Mouse (Mus musculus) heart, embryonic 10.5 days (tissue): ENCODE results near the gene Egr2. TPM values are rescaled to one million over a fixed set of nuclear protein-coding genes. Genes with fewer than 3 reads are reported as not detected.

ENCODE experiments used
- DNase-seq: peaks from one replicate; pipeline ENCODE4 v3.0.0-alpha.2; 2017; ENCODE audit warnings: low spot score
- H3K27ac ChIP-seq: fragments of 300-500 bp; sonication (generic); 2 replicates; pipeline ENCODE4 v1.5.1; 2016; ENCODE audit warnings: mild to moderate bottlenecking
- H3K27me3 ChIP-seq: fragments of 300-500 bp; sonication (generic); 2 replicates; pipeline ENCODE4 v1.6.1; 2016; ENCODE audit warnings: mild to moderate bottlenecking; ENCODE audit not compliant: poor library complexity, insufficient read depth, severe bottlenecking
- H3K36me3 ChIP-seq: fragments of 300-500 bp; sonication (generic); 2 replicates; pipeline ENCODE4 v1.6.1; 2016; ENCODE audit warnings: mild to moderate bottlenecking, moderate library complexity
- H3K4me1 ChIP-seq: fragments of 300-500 bp; sonication (generic); 2 replicates; pipeline ENCODE4 v1.6.1; 2016; ENCODE audit warnings: mild to moderate bottlenecking
- H3K4me3 ChIP-seq: fragments of 300-500 bp; sonication (generic); 2 replicates; pipeline ENCODE4 v1.5.1; 2016; ENCODE audit warnings: mild to moderate bottlenecking, moderate library complexity
- H3K9me3 ChIP-seq: fragments of 300-500 bp; sonication (generic); 2 replicates; pipeline ENCODE4 v1.6.1; 2016; ENCODE audit warnings: mild to moderate bottlenecking, moderate library complexity
- WGBS: fragments of 180-500 bp; shearing (Covaris S2); methylation state at CpG from one replicate; pipeline ENCODE4 v1.1.7; 2016; 5-methylcytosine and 5-hydroxymethylcytosine counted together
- polyA plus RNA-seq: library from polyadenylated mRNA; unstranded; fragments of >200 nt; fragmentation: Nextera tagmentation; extraction: Ambion mirVana; gene quantifications from 2 replicates; pipeline ENCODE4 v1.2.1, GENCODE M21; 2016

The Egr2 gene
- polyA plus RNA-seq, 1 experiment from 2014 or later: 0.13 TPM

- DNase-seq: no peak
- WGBS: 85% methylated on average over 3 of the region's 3 CpGs
- Histone ChIP-seq H3K27ac (no peak overlapping the region), H3K36me3 (no peaks in the 10 kb centered on the region), H3K9me3 (no peaks in the 10 kb centered on the region), H3K27me3 (no peaks in the 10 kb centered on the region), H3K4me1 (no peaks in the 10 kb centered on the region), H3K4me3 (no peak overlapping the region)
These were observed 16.5 kb upstream of the Egr2 start for GRCm38 (mm10) chr10:67518733-67519132.

- Histone ChIP-seq H3K4me3 (no peak overlapping the region), H3K27ac (no peak overlapping the region), H3K9me3 (no peaks in the 10 kb centered on the region), H3K36me3 (no peaks in the 10 kb centered on the region), H3K4me1 (no peaks in the 10 kb centered on the region), H3K27me3 (no peaks in the 10 kb centered on the region; the same call in 1 of the 2 replicates)
- 80% methylated on average over 3 of the region's 3 CpGs for WGBS
- no peak for DNase-seq
These were observed 11.1 kb upstream of the Egr2 start for GRCm38 (mm10) chr10:67524130-67524529.

GRCm38 (mm10) chr10:67524694-67525093 lies 10.6 kb upstream of the Egr2 start:
- no peak for DNase-seq
- Histone ChIP-seq H3K27ac (no peak overlapping the region), H3K9me3 (no peaks in the 10 kb centered on the region), H3K4me3 (no peak overlapping the region), H3K4me1 (no peaks in the 10 kb centered on the region), H3K27me3 (no peaks in the 10 kb centered on the region; the same call in 1 of the 2 replicates), H3K36me3 (no peaks in the 10 kb centered on the region)
- 83% methylated on average over 7 of the region's 7 CpGs for WGBS

- H3K4me1 ChIP-seq: no peaks in the 10 kb centered on the region
- WGBS: 79% methylated on average over 9 of the region's 9 CpGs
- H3K9me3 ChIP-seq: no peaks in the 10 kb centered on the region
- H3K27ac ChIP-seq: no peak overlapping the region
- no peaks in the 10 kb centered on the region for H3K36me3 ChIP-seq
- peaks cover 6% of the 10 kb centered on the region for H3K27me3 ChIP-seq
- no peak for DNase-seq
- no peak overlapping the region for H3K4me3 ChIP-seq
These were observed 8.8 kb upstream of the Egr2 start for GRCm38 (mm10) chr10:67526435-67526834.

- WGBS: 76% methylated on average over 4 of the region's 4 CpGs
- Histone ChIP-seq H3K36me3 (no peaks in the 10 kb centered on the region), H3K4me3 (no peak overlapping the region), H3K4me1 (no peaks in the 10 kb centered on the region), H3K9me3 (no peaks in the 10 kb centered on the region), H3K27ac (no peak overlapping the region), H3K27me3 (peaks cover 39% of the 10 kb centered on the region)
- no peak for DNase-seq
These were observed 5.5 kb upstream of the Egr2 start for GRCm38 (mm10) chr10:67529769-67530168.

GRCm38 (mm10) chr10:67535972-67536371 lies 697 bp downstream of the Egr2 start:
- H3K4me3 ChIP-seq: peak overlapping the region; percentile 72
- no peaks in the 10 kb centered on the region for H3K36me3 ChIP-seq
- under 1% methylated on average over 35 of the region's 35 CpGs for WGBS
- H3K27me3 ChIP-seq: peaks cover 91% of the 10 kb centered on the region
- peak; percentile 89 for DNase-seq
- peaks cover 48% of the 10 kb centered on the region for H3K4me1 ChIP-seq
- no peaks in the 10 kb centered on the region for H3K9me3 ChIP-seq
- H3K27ac ChIP-seq: no peak overlapping the region

GRCm38 (mm10) chr10:67536621-67537141 lies 1.4 kb downstream of the Egr2 start:
- Histone ChIP-seq H3K36me3 (no peaks in the 10 kb centered on the region), H3K27ac (peak overlapping the region; percentile 22), H3K4me3 (peak overlapping the region; percentile 72), H3K9me3 (no peaks in the 10 kb centered on the region), H3K27me3 (peaks cover 91% of the 10 kb centered on the region), H3K4me1 (peaks cover 49% of the 10 kb centered on the region)
- under 1% methylated on average over 26 of the region's 32 CpGs for WGBS
- DNase-seq: no peak

- peaks cover 49% of the 10 kb centered on the region for H3K4me1 ChIP-seq
- H3K27me3 ChIP-seq: peaks cover 91% of the 10 kb centered on the region
- H3K4me3 ChIP-seq: peak overlapping the region; percentile 72
- WGBS: under 1% methylated on average over 51 of the region's 51 CpGs
- DNase-seq: peak; percentile 95
- H3K27ac ChIP-seq: peak overlapping the region; percentile 87
- H3K9me3 ChIP-seq: no peaks in the 10 kb centered on the region
- no peaks in the 10 kb centered on the region for H3K36me3 ChIP-seq
These were observed 2.1 kb downstream of the Egr2 start for GRCm38 (mm10) chr10:67537151-67537994.

- no peaks in the 10 kb centered on the region for H3K36me3 ChIP-seq
- peaks cover 49% of the 10 kb centered on the region for H3K4me1 ChIP-seq
- no peak overlapping the region for H3K27ac ChIP-seq
- H3K9me3 ChIP-seq: no peaks in the 10 kb centered on the region
- DNase-seq: no peak
- WGBS: under 1% methylated on average over 19 of the region's 19 CpGs
- peaks cover 84% of the 10 kb centered on the region for H3K27me3 ChIP-seq
- H3K4me3 ChIP-seq: peak overlapping the region; percentile 72
These were observed 2.8 kb downstream of the Egr2 start for GRCm38 (mm10) chr10:67538106-67538505.

DNA sequence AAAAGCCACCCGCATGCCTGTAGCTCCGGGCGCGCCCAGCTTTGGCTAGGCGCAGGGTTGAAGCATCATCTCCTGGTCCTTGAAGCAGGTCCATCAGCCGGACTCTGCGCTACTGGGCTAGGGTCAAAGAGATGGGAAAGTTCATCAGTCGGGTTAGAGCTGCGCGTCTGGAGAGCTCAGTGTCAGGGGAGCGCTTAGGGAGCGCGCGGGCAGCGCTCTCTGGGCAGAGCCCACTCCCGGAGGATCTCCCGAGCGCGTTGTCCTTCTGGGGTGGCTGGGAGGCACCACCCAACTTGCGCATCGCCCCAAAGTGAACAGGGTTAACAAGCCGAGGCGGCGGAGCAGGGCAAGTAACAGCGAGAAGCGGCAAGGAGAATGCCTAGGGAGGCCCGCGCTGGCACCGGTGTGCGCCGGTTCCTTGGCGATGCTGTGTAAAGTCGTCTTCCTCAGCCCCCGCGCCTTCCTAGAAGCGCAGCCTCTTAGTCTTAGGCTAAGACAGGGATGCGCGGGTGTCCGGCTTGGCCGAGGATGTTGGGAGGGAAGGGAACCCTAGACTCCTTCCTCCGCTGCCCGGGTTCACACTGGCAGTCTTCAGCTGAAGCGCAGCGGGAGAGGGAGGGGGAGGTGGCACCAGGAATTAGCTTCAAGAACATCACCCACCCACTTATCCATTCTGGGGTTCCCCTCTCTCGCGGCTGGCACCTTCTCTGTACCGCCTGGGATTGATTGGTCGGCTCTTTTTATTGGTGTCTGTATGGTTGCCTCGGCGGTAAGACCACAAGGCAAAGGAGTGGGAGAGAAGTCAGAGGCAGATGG lies 3.5 kb downstream of the Egr2 start:
- DNase-seq: no peak

GRCm38 (mm10) chr10:67539401-67539730 lies 4.1 kb downstream of the Egr2 start:
- DNase-seq: no peak
- Histone ChIP-seq H3K4me1 (peaks cover 49% of the 10 kb centered on the region), H3K9me3 (no peaks in the 10 kb centered on the region), H3K27me3 (peaks cover 71% of the 10 kb centered on the region), H3K36me3 (no peaks in the 10 kb centered on the region), H3K4me3 (peak overlapping the region; percentile 72; the same call in 1 of the 2 replicates), H3K27ac (no peak overlapping the region)
- 50% methylated on average over 6 of the region's 6 CpGs for WGBS

More for the DNA sequence above, 3.5 kb downstream of the Egr2 start:
- H3K27me3 ChIP-seq: peaks cover 77% of the 10 kb centered on the region
- H3K27ac ChIP-seq: no peak overlapping the region
- peak overlapping the region; percentile 72 for H3K4me3 ChIP-seq
- no peaks in the 10 kb centered on the region for H3K36me3 ChIP-seq
- H3K9me3 ChIP-seq: no peaks in the 10 kb centered on the region
- H3K4me1 ChIP-seq: peaks cover 49% of the 10 kb centered on the region
- WGBS: 2% methylated on average over 50 of the region's 50 CpGs

DNA sequence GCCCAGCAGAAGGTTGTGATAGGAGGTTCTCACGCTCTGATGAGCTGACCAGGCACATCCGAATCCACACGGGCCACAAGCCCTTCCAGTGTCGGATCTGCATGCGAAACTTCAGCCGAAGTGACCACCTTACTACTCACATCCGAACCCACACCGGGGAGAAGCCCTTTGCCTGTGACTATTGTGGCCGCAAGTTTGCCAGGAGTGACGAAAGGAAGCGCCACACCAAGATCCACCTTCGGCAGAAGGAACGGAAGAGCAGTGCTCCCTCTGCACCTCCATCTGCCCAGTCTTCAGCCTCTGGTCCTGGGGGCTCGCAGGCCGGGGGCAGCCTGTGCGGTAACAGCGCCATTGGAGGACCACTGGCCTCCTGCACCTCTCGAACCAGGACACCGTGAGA lies 5.3 kb downstream of the Egr2 start:
- Histone ChIP-seq H3K9me3 (no peaks in the 10 kb centered on the region), H3K36me3 (0 out of 2 replicates have a peak, but pooled peaks cover 3% of the 10 kb centered on the region), H3K27ac (no peak overlapping the region), H3K4me3 (peak overlapping the region; percentile 44), H3K27me3 (peaks cover 59% of the 10 kb centered on the region), H3K4me1 (peaks cover 42% of the 10 kb centered on the region)
- WGBS: 17% methylated on average over 19 of the region's 19 CpGs
- no peak for DNase-seq

DNA sequence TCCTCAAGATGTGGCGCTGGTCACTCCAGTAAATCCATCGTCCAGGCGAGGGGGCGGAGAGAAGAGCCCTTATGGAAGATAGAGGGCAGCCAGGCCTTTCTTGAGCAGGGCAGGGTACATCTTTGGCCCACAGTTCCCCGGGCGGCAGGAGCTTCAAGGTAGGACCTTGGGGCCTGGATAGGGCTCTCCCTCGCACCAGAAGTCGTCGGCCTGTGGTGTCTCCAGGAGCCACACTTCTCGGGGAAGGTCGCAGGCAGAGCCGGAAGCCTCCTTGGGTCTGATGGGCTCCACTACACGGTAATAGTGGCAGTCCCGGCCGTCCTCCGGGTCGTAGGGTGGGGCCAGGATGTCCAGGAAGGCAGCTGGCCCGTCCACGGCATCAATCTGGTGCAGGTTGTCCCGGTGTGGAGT lies 12.6 kb downstream of the Egr2 start:
- H3K4me3 ChIP-seq: peak overlapping the region; percentile 95
- no peaks in the 10 kb centered on the region for H3K27me3 ChIP-seq
- H3K9me3 ChIP-seq: no peaks in the 10 kb centered on the region
- H3K4me1 ChIP-seq: peaks cover 33% of the 10 kb centered on the region
- peak overlapping the region; percentile 99 for H3K27ac ChIP-seq
- H3K36me3 ChIP-seq: 0 out of 2 replicates have a peak, but pooled peaks cover 3% of the 10 kb centered on the region
- DNase-seq: no peak
- WGBS: under 1% methylated on average over 20 of the region's 20 CpGs
